Mouse (Mus musculus) liver, embryonic 11.5 days (tissue): ENCODE results near the gene Acta2. TPM values are rescaled to one million over a fixed set of nuclear protein-coding genes. Genes with fewer than 3 reads are reported as not detected.

Source experiments
- ATAC-seq: fragments of 200-750 bp; cut with Nextera tagmentation; replicated peaks from 2 replicates; pipeline ENCODE4 v1.8.0; 2017; ENCODE audit warnings: moderate number of reproducible peaks, mild to moderate bottlenecking, moderate TSS enrichment, moderate library complexity; ENCODE audit not compliant: low FRiP score
- DNase-seq: peaks from one replicate; pipeline ENCODE4 v3.0.0-alpha.2; 2017; ENCODE audit warnings: low spot score
- H3K27ac ChIP-seq: fragments of 300-500 bp; sonication (generic); 2 replicates; pipeline ENCODE4 v1.5.1; 2014; ENCODE audit warnings: mild to moderate bottlenecking, low read depth, low read length, control low read depth
- H3K27me3 ChIP-seq: fragments of 300-500 bp; sonication (generic); replicated peaks from 2 replicates; pipeline ENCODE4 v1.6.1; 2014; ENCODE audit warnings: low read length, mixed read lengths; ENCODE audit not compliant: control insufficient read depth, insufficient read depth
- H3K36me3 ChIP-seq: fragments of 300-500 bp; sonication (generic); 2 replicates; pipeline ENCODE4 v1.6.1; 2014; ENCODE audit warnings: mild to moderate bottlenecking, low read length, moderate library complexity, mixed read lengths; ENCODE audit not compliant: control insufficient read depth, insufficient read depth
- H3K4me1 ChIP-seq: fragments of 300-500 bp; sonication (generic); replicated peaks from 2 replicates; pipeline ENCODE4 v1.6.1; 2014; ENCODE audit warnings: low read length, mixed read lengths; ENCODE audit not compliant: control insufficient read depth, insufficient read depth
- H3K4me2 ChIP-seq: fragments of 300-500 bp; sonication (generic); 2 replicates; pipeline ENCODE4 v1.6.1; 2014; ENCODE audit warnings: mild to moderate bottlenecking, control low read depth, moderate library complexity
- H3K4me3 ChIP-seq: fragments of 300-500 bp; sonication (generic); 2 replicates; pipeline ENCODE4 v1.5.1; 2014; ENCODE audit warnings: low read depth, low read length, control low read depth
- H3K9ac ChIP-seq: fragments of 300-500 bp; sonication (generic); 2 replicates; pipeline ENCODE4 v1.6.1; 2014; ENCODE audit warnings: low read depth, low read length, control low read depth
- H3K9me3 ChIP-seq: fragments of 300-500 bp; sonication (generic); 2 replicates; pipeline ENCODE4 v1.6.1; 2016; ENCODE audit warnings: low read length, inconsistent platforms, mixed read lengths; ENCODE audit not compliant: control insufficient read depth
- WGBS: fragments of 180-500 bp; shearing (Covaris S2); extraction: QIAGEN DNeasy Blood & Tissue Kit; methylation state at CpG from one replicate; pipeline ENCODE4 v1.1.7; 2014; 5-methylcytosine and 5-hydroxymethylcytosine counted together
- polyA plus RNA-seq: library from polyadenylated mRNA; unstranded; fragments of >200 nt; fragmentation: Nextera tagmentation; extraction: Ambion mirVana; gene quantifications from 2 replicates; pipeline ENCODE4 v1.2.1, GENCODE M21; 2014

Acta2 gene
- polyA plus RNA-seq, 1 experiment from 2014 or later: 68.2 TPM

DNA sequence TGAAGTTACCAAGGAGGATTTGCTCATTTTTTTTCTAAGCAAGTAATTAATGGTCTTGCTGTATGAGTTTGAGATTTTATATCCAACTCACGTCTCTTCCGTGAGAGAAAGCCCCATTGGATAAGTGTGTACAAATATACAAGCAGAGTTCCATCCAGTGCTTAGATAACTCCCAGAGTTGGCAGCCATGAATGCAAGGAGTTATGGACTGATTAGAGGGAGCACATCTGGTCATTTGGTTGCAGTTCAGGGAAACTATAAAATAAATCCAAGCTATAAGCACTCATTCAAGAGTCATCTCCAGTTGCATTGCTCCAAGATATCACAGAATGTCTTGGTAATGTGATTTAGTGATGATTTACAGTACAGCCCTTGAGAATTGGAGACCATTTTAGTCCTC lies 1.5 kb upstream of the Acta2 start:
- H3K27me3 ChIP-seq: no peaks in the 10 kb centered on the region
- 81% methylated on average over 2 of the region's 2 CpGs for WGBS
- ATAC-seq: no peak

DNA sequence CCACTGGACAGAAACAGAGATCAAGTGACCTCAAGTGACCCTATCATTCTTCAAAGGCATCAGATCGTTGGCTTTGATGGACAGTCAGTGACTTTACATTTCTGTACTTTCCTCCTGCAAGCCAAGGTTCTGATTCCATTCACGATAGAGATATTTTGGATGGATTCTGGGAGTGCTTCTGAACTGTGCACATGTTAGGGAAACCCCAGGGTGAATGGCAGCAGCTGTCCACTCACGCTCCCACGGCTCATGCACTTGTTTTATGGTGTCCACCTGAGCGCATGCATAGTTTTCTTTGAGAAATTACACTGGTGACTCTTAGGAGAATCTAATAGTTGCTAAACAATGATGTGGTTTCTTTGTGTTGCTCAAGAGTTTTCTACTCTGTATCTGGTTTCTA lies 759 bp upstream of the Acta2 start:
- H3K9ac ChIP-seq: no peak overlapping the region
- H3K4me1 ChIP-seq: no peaks in the 10 kb centered on the region; the same call in none of the 2 replicates
- no peak overlapping the region for H3K4me3 ChIP-seq
- WGBS: 85% methylated on average over 5 of the region's 5 CpGs
- DNase-seq (no peak), ATAC-seq (no peak)
- H3K4me2 ChIP-seq: no peak overlapping the region
- H3K27me3 ChIP-seq: no peaks in the 10 kb centered on the region
- no peaks in the 10 kb centered on the region for H3K36me3 ChIP-seq
- no peaks in the 10 kb centered on the region for H3K9me3 ChIP-seq
- H3K27ac ChIP-seq: no peak overlapping the region

More for the DNA sequence above, 1.5 kb upstream of the Acta2 start:
- Histone ChIP-seq H3K27ac (no peak overlapping the region), H3K4me2 (no peak overlapping the region), H3K4me3 (no peak overlapping the region), H3K4me1 (no peaks in the 10 kb centered on the region; the same call in none of the 2 replicates), H3K9me3 (no peaks in the 10 kb centered on the region), H3K36me3 (no peaks in the 10 kb centered on the region), H3K9ac (no peak overlapping the region)
- DNase-seq: no peak

GRCm38 (mm10) chr19:34254101-34254879 lies 1.1 kb downstream of the Acta2 start:
- DNase-seq (no peak), ATAC-seq (no peak)
- no peak overlapping the region for H3K27ac ChIP-seq
- no peaks in the 10 kb centered on the region for H3K36me3 ChIP-seq
- peak overlapping the region; percentile 41 for H3K4me2 ChIP-seq
- 25% methylated on average over 14 of the region's 14 CpGs for WGBS
- H3K9me3 ChIP-seq: no peaks in the 10 kb centered on the region
- H3K4me1 ChIP-seq: no peaks in the 10 kb centered on the region; the same call in none of the 2 replicates
- 0 out of 2 replicates have a peak overlapping the region, but pooled peaks have one; percentile 3 for H3K4me3 ChIP-seq
- H3K9ac ChIP-seq: no peak overlapping the region
- no peaks in the 10 kb centered on the region for H3K27me3 ChIP-seq

DNA sequence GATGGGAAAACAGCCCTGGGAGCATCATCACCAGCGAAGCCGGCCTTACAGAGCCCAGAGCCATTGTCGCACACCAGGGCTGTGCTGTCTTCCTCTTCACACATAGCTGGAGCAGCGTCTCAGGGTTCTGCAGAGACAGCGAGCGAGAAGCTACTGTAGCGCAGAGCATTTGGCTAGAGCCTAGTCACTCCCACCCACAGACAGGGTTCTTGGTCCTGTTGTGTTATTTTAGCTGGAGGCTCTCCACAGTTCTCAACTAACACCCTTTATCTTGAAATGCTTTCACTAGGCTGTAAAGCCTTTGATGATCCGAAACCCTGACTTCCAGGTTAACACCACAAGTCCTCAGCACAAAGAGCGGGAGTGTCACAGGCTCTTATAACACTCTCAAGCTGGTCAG lies 2.9 kb downstream of the Acta2 start:
- ATAC-seq (no peak), DNase-seq (no peak)
- Histone ChIP-seq H3K4me1 (no peaks in the 10 kb centered on the region; the same call in none of the 2 replicates), H3K4me2 (no peak overlapping the region), H3K9ac (no peak overlapping the region), H3K36me3 (no peaks in the 10 kb centered on the region), H3K27me3 (no peaks in the 10 kb centered on the region), H3K9me3 (no peaks in the 10 kb centered on the region), H3K4me3 (no peak overlapping the region), H3K27ac (no peak overlapping the region)
- 64% methylated on average over 9 of the region's 9 CpGs for WGBS

GRCm38 (mm10) chr19:34251900-34252299 lies 3.5 kb downstream of the Acta2 start:
- Histone ChIP-seq H3K4me1 (no peaks in the 10 kb centered on the region; the same call in none of the 2 replicates), H3K27ac (no peak overlapping the region), H3K4me2 (no peak overlapping the region), H3K4me3 (no peak overlapping the region), H3K9ac (no peak overlapping the region), H3K27me3 (no peaks in the 10 kb centered on the region), H3K36me3 (no peaks in the 10 kb centered on the region), H3K9me3 (no peaks in the 10 kb centered on the region)
- 77% methylated on average over 2 of the region's 2 CpGs for WGBS
- ATAC-seq (no peak), DNase-seq (no peak)

- Histone ChIP-seq H3K4me1 (no peaks in the 10 kb centered on the region; the same call in none of the 2 replicates), H3K27me3 (no peaks in the 10 kb centered on the region), H3K9me3 (no peaks in the 10 kb centered on the region), H3K4me3 (no peak overlapping the region), H3K36me3 (no peaks in the 10 kb centered on the region), H3K9ac (no peak overlapping the region), H3K27ac (no peak overlapping the region), H3K4me2 (no peak overlapping the region)
- ATAC-seq (no peak), DNase-seq (no peak)
- WGBS: 87% methylated on average over 4 of the region's 4 CpGs
Measured at GRCm38 (mm10) chr19:34250621-34251020, 4.8 kb downstream of the Acta2 start.

DNA sequence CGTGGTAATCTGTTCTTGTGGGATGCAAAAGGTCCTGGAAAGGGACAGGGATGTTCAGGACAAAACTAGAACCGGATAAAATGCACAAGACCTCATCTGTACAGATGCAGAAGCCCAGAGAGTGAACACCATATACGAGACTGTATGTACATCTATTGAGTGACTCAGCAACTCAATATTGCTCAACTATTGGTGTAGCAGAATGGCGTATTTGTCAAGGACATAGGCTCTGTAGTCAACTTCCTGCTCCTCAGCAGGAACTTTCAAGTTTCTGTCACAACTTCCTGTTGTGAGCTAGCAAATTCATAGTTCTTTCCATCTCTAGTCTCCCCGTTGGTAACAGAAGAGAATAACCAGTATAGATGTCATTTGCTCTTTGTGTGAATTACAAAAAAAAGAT lies 6.8 kb downstream of the Acta2 start:
- Histone ChIP-seq H3K4me3 (no peak overlapping the region), H3K27me3 (no peaks in the 10 kb centered on the region), H3K27ac (no peak overlapping the region), H3K4me1 (no peaks in the 10 kb centered on the region), H3K9ac (no peak overlapping the region), H3K36me3 (no peaks in the 10 kb centered on the region), H3K9me3 (no peaks in the 10 kb centered on the region), H3K4me2 (no peak overlapping the region)
- DNase-seq (no peak), ATAC-seq (no peak)
- 59% methylated on average over 5 of the region's 5 CpGs for WGBS

DNA sequence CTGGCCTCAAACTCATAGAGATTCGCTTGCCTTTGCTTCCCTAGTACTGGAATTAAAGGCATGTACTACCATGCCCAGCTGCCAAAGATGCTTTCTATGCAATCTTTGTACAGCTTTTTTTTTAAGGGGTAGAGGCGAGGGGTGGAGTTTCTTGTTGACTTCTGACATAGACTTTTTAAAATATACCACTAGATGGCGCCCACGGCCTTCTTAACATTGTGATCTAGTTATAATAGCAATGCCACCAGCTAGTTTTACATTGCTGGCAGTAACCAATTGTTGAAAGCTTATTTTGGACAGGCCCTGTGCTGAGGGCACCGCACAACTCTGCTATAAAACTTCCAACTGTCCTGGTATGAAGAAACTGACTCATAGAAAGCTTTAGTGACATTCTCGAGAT lies 11.3 kb downstream of the Acta2 start:
- 19% methylated on average over 6 of the region's 6 CpGs for WGBS
- H3K4me2 ChIP-seq: no peak overlapping the region
- H3K9ac ChIP-seq: no peak overlapping the region
- no peaks in the 10 kb centered on the region for H3K4me1 ChIP-seq
- H3K36me3 ChIP-seq: no peaks in the 10 kb centered on the region
- no peak overlapping the region for H3K27ac ChIP-seq
- no peak overlapping the region for H3K4me3 ChIP-seq
- H3K9me3 ChIP-seq: no peaks in the 10 kb centered on the region
- DNase-seq (no peak), ATAC-seq (no peak)
- no peaks in the 10 kb centered on the region for H3K27me3 ChIP-seq

GRCm38 (mm10) chr19:34242925-34243324 lies 12.5 kb downstream of the Acta2 start:
- no peaks in the 10 kb centered on the region for H3K9me3 ChIP-seq
- H3K4me1 ChIP-seq: no peaks in the 10 kb centered on the region
- no peak for ATAC-seq
- H3K4me2 ChIP-seq: no peak overlapping the region
- no peaks in the 10 kb centered on the region for H3K27me3 ChIP-seq
- H3K4me3 ChIP-seq: no peak overlapping the region
- H3K27ac ChIP-seq: no peak overlapping the region
- no peaks in the 10 kb centered on the region for H3K36me3 ChIP-seq
- H3K9ac ChIP-seq: no peak overlapping the region
- DNase-seq: no peak
